Mouse (Mus musculus): ENCODE data around the gene Tlx1.

- TF ChIP-seq CTCF (IDR thresholded peaks at IDR 0.05; ENCODE audit: low read depth): no peak
- no peak for TF ChIP-seq EP300 (optimal IDR thresholded peaks at IDR 0.05)
These were observed 4.0 kb downstream of the Tlx1 start for GRCm38 (mm10) chr19:45154521-45154920.
